Mouse (Mus musculus): ENCODE measurements around the gene 1700007K13Rik.
A peak's percentile ranks its signal among the peaks of the same experiment; 100 is the strongest.
"Not testable (repeated sequence)": the region's sequence is repeated elsewhere in the genome, so short reads cannot be mapped to it uniquely, and the experiment has no call there.

The 1700007K13Rik gene

GRCm38 (mm10) chr2:28472011-28472410 lies 5.9 kb upstream of the 1700007K13Rik start:
- not testable (repeated sequence) for ATAC-seq (ENCODE audit: insufficient number of reproducible peaks, low FRiP score, low TSS enrichment)

GRCm38 (mm10) chr2:28470591-28470990 lies 4.5 kb upstream of the 1700007K13Rik start:
- ATAC-seq (ENCODE audit: insufficient number of reproducible peaks, low FRiP score, low TSS enrichment): no peak

DNA sequence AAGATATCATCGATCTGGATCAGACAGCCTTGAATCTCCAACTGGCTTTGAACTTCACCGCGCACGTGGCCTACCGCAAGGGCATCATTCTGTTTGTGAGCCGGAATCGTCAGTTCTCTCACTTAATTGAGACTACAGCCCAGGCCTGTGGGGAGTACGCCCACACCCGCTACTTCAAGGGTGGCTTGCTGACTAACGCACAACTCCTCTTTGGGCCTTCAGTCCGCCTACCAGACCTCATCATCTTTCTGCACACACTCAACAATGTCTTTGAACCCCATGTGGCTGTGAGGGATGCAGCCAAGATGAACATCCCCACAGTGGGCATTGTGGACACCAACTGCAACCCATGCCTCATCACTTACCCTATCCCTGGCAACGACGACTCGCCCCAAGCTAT lies 3.3 kb upstream of the 1700007K13Rik start:
- ATAC-seq (ENCODE audit: insufficient number of reproducible peaks, low FRiP score, low TSS enrichment): no peak

GRCm38 (mm10) chr2:28468486-28469225 lies 2.5 kb upstream of the 1700007K13Rik start:
- ATAC-seq (ENCODE audit: insufficient number of reproducible peaks, low FRiP score, low TSS enrichment): no peak

- ATAC-seq (ENCODE audit: insufficient number of reproducible peaks, low FRiP score, low TSS enrichment): peak; percentile 82; the same call in 1 of the 2 replicates
These were observed 1.8 kb upstream of the 1700007K13Rik start, which contains the start of gene Mrps2 for GRCm38 (mm10) chr2:28467860-28468485. Gene Mrps2, plus strand, starts transcription at chr2:28468066.

GRCm38 (mm10) chr2:28464919-28465318 lies 1.2 kb downstream of the 1700007K13Rik start:
- no peak for ATAC-seq (ENCODE audit: insufficient number of reproducible peaks, low FRiP score, low TSS enrichment)

GRCm38 (mm10) chr2:28463919-28464318 lies 2.2 kb downstream of the 1700007K13Rik start:
- no peak for ATAC-seq (ENCODE audit: insufficient number of reproducible peaks, low FRiP score, low TSS enrichment)

DNA sequence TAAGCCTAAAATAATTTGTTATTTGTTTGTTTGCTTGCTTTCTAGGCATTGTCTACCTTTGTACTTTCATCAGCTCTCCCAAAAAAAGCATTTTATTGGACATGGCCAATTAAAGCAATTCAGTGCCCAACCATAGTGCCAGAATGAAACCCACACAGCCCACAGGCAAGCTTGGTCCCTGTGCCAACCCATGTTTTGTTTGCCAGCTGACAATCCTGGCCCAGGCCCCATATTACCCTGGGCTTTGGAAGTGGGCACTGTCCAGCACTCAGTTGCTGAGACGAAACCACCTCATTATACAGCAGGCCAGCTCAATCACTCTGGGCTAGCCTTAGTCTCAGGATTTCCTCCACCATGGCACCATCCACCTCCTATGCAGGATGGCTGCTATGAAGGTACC lies 9.5 kb downstream of the 1700007K13Rik start:
- no peak for ATAC-seq (ENCODE audit: insufficient number of reproducible peaks, low FRiP score, low TSS enrichment)

DNA sequence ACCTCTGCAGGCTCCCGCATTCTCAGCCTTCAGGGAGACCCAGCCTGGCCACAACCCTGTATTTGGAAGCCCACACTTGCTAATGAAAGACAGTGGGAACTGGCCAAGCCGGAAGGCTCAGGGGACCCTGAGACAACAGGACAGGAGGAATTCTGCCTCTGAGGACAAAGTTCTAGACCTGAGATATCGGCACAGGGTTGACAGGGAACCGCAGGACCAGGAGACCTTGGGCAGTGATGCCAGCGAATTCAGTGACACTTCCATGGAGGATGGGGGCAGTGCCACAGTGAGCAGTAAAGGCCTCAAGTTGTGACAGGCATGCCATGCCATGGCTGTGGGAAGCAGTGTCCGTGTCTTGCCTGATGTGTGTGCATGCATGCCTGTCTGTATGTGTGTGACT lies 12.6 kb downstream of the 1700007K13Rik start:
- ATAC-seq (ENCODE audit: insufficient number of reproducible peaks, low FRiP score, low TSS enrichment): no peak

- ATAC-seq (ENCODE audit: insufficient number of reproducible peaks, low FRiP score, low TSS enrichment): no peak
These were observed 14.5 kb downstream of the 1700007K13Rik start for GRCm38 (mm10) chr2:28451663-28452062.

DNA sequence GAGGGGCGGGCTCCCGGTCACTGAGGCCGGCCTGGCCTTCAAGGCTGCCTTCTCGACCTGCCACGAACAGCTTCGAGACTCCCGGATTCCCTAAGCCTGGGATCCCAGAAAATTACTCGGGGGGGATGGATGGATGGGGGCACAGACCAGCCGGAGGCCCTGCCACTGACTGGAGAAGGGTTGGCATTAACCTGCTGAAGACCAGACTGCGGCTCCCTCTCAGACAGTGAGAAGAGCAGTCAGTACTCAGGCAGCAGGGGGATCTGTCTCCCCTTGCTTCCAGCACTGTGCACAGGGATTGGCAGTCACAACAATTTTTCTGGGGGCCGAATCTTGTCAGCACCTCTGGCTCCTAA lies 18.8 kb downstream of the 1700007K13Rik start:
- 0 out of 2 replicates have a peak, but pooled peaks have one; percentile 12 for ATAC-seq (ENCODE audit: insufficient number of reproducible peaks, low FRiP score, low TSS enrichment)

DNA sequence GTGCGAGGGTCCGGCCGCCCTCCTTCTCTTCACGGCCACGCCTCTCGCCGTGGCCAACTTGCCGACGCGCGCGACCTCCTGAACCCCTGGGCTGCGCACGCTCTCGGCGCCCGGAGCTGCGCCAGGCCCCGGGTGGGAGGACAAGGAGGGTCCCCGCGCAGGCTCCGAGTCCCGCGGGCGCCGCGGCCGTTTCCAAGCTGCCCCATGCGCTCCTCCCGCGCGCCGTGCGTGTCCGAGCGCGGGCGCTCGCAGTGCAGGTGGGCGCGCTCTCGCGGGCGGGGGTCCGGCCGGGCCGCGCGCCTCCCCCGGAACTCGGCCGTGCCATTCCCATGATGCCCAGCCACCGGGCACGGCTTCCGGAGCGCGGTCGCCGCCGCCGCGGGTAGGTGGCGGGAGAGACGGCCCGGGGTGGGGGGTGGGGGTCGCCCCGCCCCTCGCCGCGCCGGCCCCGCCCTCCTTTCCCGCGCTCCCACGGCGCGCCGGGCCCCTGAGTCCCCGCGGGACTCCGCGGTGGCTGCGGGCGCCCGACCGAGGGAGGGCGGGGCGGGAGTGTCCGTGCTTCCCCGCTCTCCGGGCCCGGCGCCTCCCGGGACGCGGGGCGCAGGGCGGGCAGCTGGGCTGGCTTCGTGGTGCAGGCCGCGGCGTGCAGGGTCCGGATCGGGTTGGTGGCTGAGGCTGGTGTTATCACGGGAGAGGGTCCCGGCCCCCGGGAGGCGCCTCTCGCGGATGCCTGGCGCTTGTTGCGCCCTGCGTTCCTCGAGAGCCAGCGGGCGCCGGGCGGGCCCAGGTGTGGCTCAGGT lies 19.4 kb downstream of the 1700007K13Rik start, which contains the start of gene Ppp1r26:
TSS of gene Ppp1r26 (plus strand) at position 286 of the 800 bp plus-strand sequence.
- ATAC-seq (ENCODE audit: insufficient number of reproducible peaks, low FRiP score, low TSS enrichment): peak; percentile 37; the same call in 1 of the 2 replicates

- ATAC-seq (ENCODE audit: insufficient number of reproducible peaks, low FRiP score, low TSS enrichment): peak; percentile 17; the same call in 1 of the 2 replicates
These were observed 20.0 kb downstream of the 1700007K13Rik start for GRCm38 (mm10) chr2:28446181-28446514.

GRCm38 (mm10) chr2:28445082-28445481 lies 21.1 kb downstream of the 1700007K13Rik start:
- ATAC-seq (ENCODE audit: insufficient number of reproducible peaks, low FRiP score, low TSS enrichment): no peak

GRCm38 (mm10) chr2:28440842-28441241 lies 25.3 kb downstream of the 1700007K13Rik start:
- no peak for ATAC-seq (ENCODE audit: insufficient number of reproducible peaks, low FRiP score, low TSS enrichment)

DNA sequence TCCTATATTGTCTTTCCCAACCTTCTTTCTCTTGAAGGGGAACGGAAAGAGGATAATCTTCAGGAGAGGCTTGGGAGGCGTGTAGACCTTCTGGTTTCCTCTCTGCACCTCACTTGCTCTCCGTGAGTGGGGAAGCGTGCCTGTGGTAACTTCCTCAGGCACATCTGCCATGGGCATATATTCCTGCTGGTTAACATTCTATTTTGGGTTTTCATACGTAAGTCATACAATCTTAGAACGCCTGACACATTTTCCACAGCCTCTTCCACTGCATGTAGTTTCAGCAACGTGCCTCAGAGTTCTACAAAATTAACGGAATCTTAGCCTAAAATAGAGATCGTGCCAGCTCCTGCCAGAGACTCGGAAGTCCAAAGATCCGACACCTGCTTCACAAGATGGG lies 30.7 kb downstream of the 1700007K13Rik start:
- no peak for ATAC-seq (ENCODE audit: insufficient number of reproducible peaks, low FRiP score, low TSS enrichment)

- no peak for ATAC-seq (ENCODE audit: insufficient number of reproducible peaks, low FRiP score, low TSS enrichment)
These were observed 32.6 kb downstream of the 1700007K13Rik start for GRCm38 (mm10) chr2:28433512-28433911.

DNA sequence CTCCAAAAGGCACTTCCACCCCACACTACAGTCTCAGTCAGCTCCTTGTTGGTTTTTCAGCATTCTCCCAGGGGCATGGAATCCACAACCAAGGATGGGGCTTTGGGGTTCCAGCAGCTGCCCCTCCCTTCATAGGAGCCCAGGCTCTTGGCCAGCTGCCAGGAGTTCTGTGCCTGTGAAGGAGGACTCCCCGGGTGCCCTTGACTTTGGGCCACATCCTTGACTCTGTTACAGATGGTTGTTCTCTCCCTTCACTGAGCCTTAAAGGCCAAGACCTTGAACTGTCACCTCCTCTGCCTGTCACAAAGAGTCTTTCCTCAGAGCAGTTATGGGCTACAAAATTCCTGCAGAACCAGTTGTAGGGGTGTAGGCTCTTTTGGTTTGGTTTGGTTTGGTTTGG lies 33.3 kb downstream of the 1700007K13Rik start:
- no peak for ATAC-seq (ENCODE audit: insufficient number of reproducible peaks, low FRiP score, low TSS enrichment)

DNA sequence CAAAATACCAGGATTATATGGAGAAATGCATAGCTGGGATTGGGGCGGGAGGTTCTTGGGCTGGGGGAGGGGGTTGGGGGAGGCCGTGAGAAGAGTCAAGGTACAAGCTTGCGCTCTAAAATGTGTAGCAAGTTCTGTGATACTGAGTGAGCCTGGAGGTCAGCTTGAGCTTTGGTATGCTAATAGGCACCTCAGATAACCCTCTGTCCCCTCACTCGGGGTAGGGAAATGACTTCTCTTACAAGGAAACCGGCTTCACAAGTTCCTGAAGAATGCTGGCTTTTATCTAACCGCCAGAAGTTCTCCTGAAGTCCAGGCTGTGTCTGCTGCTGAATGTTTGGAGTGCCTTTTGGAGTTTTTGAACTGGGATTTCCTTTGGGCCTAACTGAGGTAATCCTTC lies 35.3 kb downstream of the 1700007K13Rik start:
- no peak for ATAC-seq (ENCODE audit: insufficient number of reproducible peaks, low FRiP score, low TSS enrichment)

GRCm38 (mm10) chr2:28427226-28427625 lies 38.9 kb downstream of the 1700007K13Rik start:
- ATAC-seq (ENCODE audit: insufficient number of reproducible peaks, low FRiP score, low TSS enrichment): no peak

- ATAC-seq (ENCODE audit: insufficient number of reproducible peaks, low FRiP score, low TSS enrichment): no peak
These were observed 43.0 kb downstream of the 1700007K13Rik start for GRCm38 (mm10) chr2:28423167-28423566.

Data from cerebellum, adult (tissue).